Mouse (Mus musculus) lung, postnatal 4 days (tissue): ENCODE data around the gene Cdsn.

Source experiments
- DNase-seq, 2 experiments: peaks; one replicate each; pipeline ENCODE4 v3.0.0; 2021

Gene Cdsn

GRCm38 (mm10) chr17:35578211-35578610 is 26.3 kb downstream of the Cdsn start:
- peak; percentile 51 to 85 for DNase-seq

DNA sequence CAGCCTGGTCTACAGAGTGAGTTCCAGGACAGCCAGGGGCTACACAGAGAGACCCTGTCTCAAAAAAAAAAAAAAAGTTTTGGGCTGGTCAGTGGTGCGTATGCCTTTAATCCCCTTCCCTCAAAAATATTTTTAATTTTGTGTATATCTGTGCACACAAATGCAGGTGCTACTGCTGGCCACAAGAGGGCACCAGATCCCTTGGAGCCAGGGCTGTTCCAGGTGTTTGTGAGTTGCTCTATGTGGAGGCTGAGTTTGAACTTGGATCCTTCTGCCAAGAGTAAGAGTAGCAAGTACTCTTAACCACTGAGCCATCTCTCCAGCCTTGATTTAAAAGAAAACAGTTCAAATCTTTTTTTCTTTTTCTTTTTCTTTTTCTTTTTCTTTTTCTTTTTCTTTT is 31.0 kb downstream of the Cdsn start:
- DNase-seq, result no peak

GRCm38 (mm10) chr17:35584330-35584937 is 32.5 kb downstream of the Cdsn start:
- DNase-seq, result peak; percentile 68 to 81

DNA sequence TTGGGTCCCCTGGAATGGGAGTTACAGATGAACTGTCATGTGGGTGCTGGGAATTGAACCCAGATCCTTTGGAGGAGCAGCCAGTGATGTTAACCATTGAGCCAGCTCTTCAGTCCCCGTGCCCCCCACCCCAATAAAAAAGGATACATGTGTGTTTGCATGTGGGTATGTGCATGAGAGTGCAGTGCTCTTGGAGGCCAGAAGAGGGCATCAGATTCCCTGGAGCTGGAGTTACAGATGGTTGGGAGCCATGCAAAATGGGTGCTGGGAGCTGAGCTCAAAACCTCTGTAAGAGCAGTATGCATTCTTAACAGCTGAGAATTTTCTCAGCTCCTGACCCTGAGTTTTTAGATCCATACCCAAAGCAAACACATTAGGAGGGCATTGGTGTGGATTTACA is 35.4 kb downstream of the Cdsn start:
- no peak for DNase-seq

- DNase-seq, result no peak
Observed at GRCm38 (mm10) chr17:35588387-35588786, 36.5 kb downstream of the Cdsn start.

- peak; percentile 78 to 84 for DNase-seq
Observed at GRCm38 (mm10) chr17:35590410-35591218, 38.7 kb downstream of the Cdsn start.

DNA sequence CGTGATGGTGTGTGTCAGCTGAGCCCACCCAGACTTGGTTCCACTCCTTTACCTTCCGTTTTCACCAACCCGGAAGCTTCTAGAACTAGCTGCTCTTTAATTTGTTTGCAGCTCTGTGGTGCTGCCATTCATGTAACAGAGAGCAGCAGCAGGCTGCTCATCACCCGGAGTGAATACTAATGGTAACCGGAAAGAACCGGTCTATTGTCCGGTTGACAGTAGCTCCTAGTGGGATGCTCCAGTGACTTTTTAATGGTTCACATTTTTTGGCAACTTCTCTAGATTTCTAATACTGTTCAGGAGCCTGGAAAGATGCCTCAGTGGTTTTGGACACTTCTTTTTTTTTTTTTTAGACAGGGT is 39.3 kb downstream of the Cdsn start:
- no peak for DNase-seq

GRCm38 (mm10) chr17:35591731-35592130 is 39.8 kb downstream of the Cdsn start:
- no peak for DNase-seq

GRCm38 (mm10) chr17:35592131-35592530 is 40.2 kb downstream of the Cdsn start:
- no peak for DNase-seq

DNA sequence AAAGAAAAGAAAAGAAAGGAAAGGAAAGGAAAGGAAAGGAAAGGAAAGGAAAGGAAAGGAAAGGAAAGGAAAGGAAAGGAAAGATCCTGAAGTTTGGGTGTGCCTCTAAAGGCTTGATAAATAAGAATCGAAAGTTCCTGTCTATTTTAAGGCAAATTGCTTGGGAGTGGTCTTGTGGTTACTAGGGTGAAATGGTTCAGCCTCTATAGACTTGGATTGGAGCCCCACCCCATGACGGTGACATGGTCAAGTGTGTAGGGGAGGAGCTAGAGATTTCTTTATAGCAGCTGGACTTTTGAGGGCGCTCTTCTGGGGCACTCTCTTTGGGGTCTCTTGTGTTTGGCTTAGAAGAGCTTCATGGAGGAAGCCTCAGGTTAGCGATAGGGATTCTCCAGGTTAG is 41.9 kb downstream of the Cdsn start:
- no peak for DNase-seq

DNA sequence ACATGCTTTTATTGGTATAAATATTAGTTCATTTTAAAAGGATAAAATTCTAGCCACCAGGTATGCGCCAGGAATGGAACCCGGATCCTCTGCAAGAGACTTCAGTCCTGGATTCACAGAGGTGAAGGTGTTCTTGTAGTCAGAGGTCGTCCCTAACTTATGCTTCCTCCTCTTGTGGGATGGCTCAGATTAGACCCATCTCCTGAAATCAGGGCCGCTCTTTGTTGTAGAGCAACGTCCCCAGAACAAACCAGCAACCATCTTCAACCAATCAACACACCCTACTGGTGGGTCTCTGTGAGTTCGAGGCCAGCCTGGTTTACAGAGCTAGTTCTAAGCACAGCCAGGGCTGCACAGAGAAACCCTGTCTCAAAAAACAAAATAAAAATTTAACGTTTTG is 42.5 kb downstream of the Cdsn start:
- DNase-seq, result no peak

DNA sequence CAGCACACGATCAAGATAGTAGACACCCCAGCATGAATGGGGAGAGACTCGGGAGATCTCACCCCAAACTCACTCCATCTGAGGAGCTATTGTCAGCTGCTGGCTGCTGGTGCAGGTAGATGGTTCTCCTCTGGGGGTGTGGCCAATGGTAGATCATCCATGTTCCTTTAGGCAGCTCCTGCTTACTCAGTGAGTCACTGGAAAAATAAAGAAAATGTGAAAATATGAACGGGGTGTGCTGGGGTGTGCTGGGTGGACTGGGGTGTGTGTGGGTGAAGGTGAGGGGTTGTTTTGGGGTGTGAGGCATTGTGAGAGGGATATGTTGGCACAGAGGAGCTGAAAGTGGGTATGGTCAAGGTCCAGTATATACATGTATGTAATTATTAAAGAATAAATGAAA is 45.5 kb downstream of the Cdsn start:
- DNase-seq, result no peak

DNA sequence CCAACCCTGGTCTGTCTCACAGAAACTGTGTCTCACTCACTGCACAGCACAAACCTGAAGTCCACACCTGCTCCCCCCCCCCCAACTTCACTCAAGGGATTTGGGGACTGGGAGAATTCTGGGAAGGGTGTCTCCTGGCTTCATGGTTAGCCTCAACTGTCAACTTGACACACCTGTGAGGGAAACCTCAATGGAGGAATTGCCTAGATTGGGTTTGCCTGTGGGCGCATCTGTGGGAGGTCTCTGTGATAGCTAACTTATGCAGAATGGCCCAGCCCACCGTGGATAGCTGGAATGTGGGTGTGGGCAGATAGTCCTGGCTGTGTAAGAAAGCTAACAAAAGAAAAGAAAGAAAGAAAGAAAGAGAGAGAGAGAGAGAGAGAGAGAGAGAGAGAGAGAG is 49.3 kb downstream of the Cdsn start, which contains the start of gene Sfta2:
Sfta2 (plus strand) TSS at position 301 of the 400 bp plus-strand sequence.
- DNase-seq, result no peak

GRCm38 (mm10) chr17:35601736-35602354 is 49.9 kb downstream of the Cdsn start:
- DNase-seq, result no peak
